Mouse (Mus musculus) MEL (cell line): ENCODE measurements at regions not wholly inside any gene's neighbourhood (a gene's known extent, or its start where the extent isn't known, plus 50 kb on each side); places are given as distances from the start of the nearest gene placed in this dataset.

Source experiments
- DNase-seq: peaks from one replicate; pipeline ENCODE4 v3.0.0; 2011; ENCODE audit warnings: low read depth, low spot score
- H3K27ac ChIP-seq: 2 replicates; pipeline ENCODE4 v1.5.1; 2012; ENCODE audit warnings: low read depth, mild to moderate bottlenecking, control low read depth, low read length, moderate library complexity; ENCODE audit not compliant: control insufficient read depth
- H3K27me3 ChIP-seq, 2 experiments: fragments of 150-350 bp in 1 of 2; sonication (generic) in 1 of 2; 2 replicates each; pipeline ENCODE4 v1.6.1; 2012; ENCODE audit warnings: low read length in 2 of 2, mild to moderate bottlenecking in 2 of 2, improper control_type of control experiment in 1 of 2, moderate library complexity in 1 of 2; ENCODE audit not compliant: insufficient read depth in 2 of 2, control insufficient read depth in 1 of 2
- H3K36me3 ChIP-seq, 2 experiments: 2 replicates each; pipeline ENCODE4 v1.6.1; 2012 to 2014; ENCODE audit warnings: low read length in 2 of 2, improper control_type of control experiment in 1 of 2, inconsistent platforms in 1 of 2, mild to moderate bottlenecking in 1 of 2; ENCODE audit not compliant: insufficient read depth in 2 of 2, control insufficient read depth in 1 of 2
- H3K4me1 ChIP-seq, 2 experiments: fragments of 150-350 bp in 1 of 2; sonication (generic) in 1 of 2; 2 replicates each; pipeline ENCODE4 v1.6.1; 2012; ENCODE audit warnings: low read length in 2 of 2, improper control_type of control experiment in 1 of 2, mild to moderate bottlenecking in 1 of 2; ENCODE audit not compliant: insufficient read depth in 2 of 2, control insufficient read depth in 1 of 2
- H3K4me3 ChIP-seq, 2 experiments: fragments of 150-350 bp in 1 of 2; sonication (generic) in 1 of 2; 2 replicates each; pipeline ENCODE4 v1.5.1; 2012; ENCODE audit warnings: low read depth in 2 of 2, low read length in 2 of 2, mild to moderate bottlenecking in 2 of 2, moderate library complexity in 2 of 2, control low read depth in 1 of 2, improper control_type of control experiment in 1 of 2; ENCODE audit not compliant: control insufficient read depth in 1 of 2, insufficient read depth in 1 of 2
- H3K79me2 ChIP-seq: 2 replicates; pipeline ENCODE4 v1.6.1; 2012; ENCODE audit warnings: mild to moderate bottlenecking, low read length, moderate library complexity; ENCODE audit not compliant: control insufficient read depth, poor library complexity, insufficient read depth
- H3K9ac ChIP-seq: 2 replicates; pipeline ENCODE4 v1.6.1; 2012; ENCODE audit warnings: low read depth, mild to moderate bottlenecking, control low read depth, low read length, moderate library complexity; ENCODE audit not compliant: control insufficient read depth, poor library complexity, severe bottlenecking
- H3K9me3 ChIP-seq: fragments of 150-350 bp; sonication (generic); replicated peaks from 2 replicates; pipeline ENCODE4 v1.6.1; 2012; ENCODE audit warnings: mild to moderate bottlenecking, low read length, improper control_type of control experiment, moderate library complexity; ENCODE audit not compliant: insufficient read depth
- BHLHE40 ChIP-seq: IDR thresholded peaks from 2 replicates; pipeline ENCODE4 v1.6.1; 2012; ENCODE audit warnings: low read depth, mild to moderate bottlenecking, inconsistent platforms, low read length, improper control_type of control experiment, borderline replicate concordance
- CHD1 ChIP-seq: IDR thresholded peaks from 2 replicates; pipeline ENCODE4 v1.6.1; 2012; ENCODE audit warnings: low read depth, mild to moderate bottlenecking, inconsistent platforms, low read length, improper control_type of control experiment
- CHD2 ChIP-seq: IDR thresholded peaks from 2 replicates; pipeline ENCODE4 v1.6.1; 2011; ENCODE audit warnings: low read length, improper control_type of control experiment
- ELF1 ChIP-seq: IDR thresholded peaks from 2 replicates; pipeline ENCODE4 v1.6.1; 2014; ENCODE audit warnings: low read depth, mild to moderate bottlenecking, inconsistent platforms, low read length, improper control_type of control experiment, moderate library complexity
- ETS1 ChIP-seq: IDR thresholded peaks from 2 replicates; pipeline ENCODE4 v1.6.1; 2012; ENCODE audit warnings: low read depth, mild to moderate bottlenecking, inconsistent platforms, low read length, improper control_type of control experiment, moderate library complexity
- GABPA ChIP-seq: IDR thresholded peaks from 2 replicates; pipeline ENCODE4 v1.6.1; 2012; ENCODE audit warnings: low read depth, mild to moderate bottlenecking, inconsistent platforms, low read length, improper control_type of control experiment, moderate library complexity
- GATA1 ChIP-seq: IDR thresholded peaks from 2 replicates; pipeline ENCODE4 v1.6.1; 2011; ENCODE audit warnings: low read depth, low read length, improper control_type of control experiment
- HCFC1 ChIP-seq: IDR thresholded peaks from 2 replicates; pipeline ENCODE4 v1.6.1; 2012; ENCODE audit warnings: low read depth, mild to moderate bottlenecking, inconsistent platforms, low read length, improper control_type of control experiment, moderate library complexity
- KAT2A ChIP-seq: conservative IDR thresholded peaks from 2 replicates; pipeline ENCODE4 v1.6.1; 2012; ENCODE audit warnings: low read depth, low read length, improper control_type of control experiment, inconsistent platforms
- MAFK ChIP-seq: IDR thresholded peaks from 2 replicates; pipeline ENCODE4 v1.6.1; 2011; ENCODE audit warnings: low read depth, mild to moderate bottlenecking, low read length, improper control_type of control experiment, borderline replicate concordance
- MEF2A ChIP-seq: IDR thresholded peaks from 2 replicates; pipeline ENCODE4 v1.6.1; 2014; ENCODE audit warnings: low read depth, mild to moderate bottlenecking, inconsistent platforms, low read length, improper control_type of control experiment; ENCODE audit not compliant: poor library complexity, insufficient replicate concordance, severe bottlenecking; ENCODE audit errors: extremely low read depth
- MXI1 ChIP-seq: IDR thresholded peaks from 2 replicates; pipeline ENCODE4 v1.6.1; 2011; ENCODE audit warnings: mild to moderate bottlenecking, low read depth, low read length, improper control_type of control experiment
- MYB ChIP-seq: IDR thresholded peaks from 2 replicates; pipeline ENCODE4 v1.6.1; 2011; ENCODE audit warnings: mild to moderate bottlenecking, low read depth, low read length, improper control_type of control experiment
- MYC ChIP-seq: IDR thresholded peaks from 2 replicates; pipeline ENCODE4 v1.6.1; 2011; ENCODE audit warnings: low read depth, mild to moderate bottlenecking, low read length, improper control_type of control experiment, moderate library complexity
- NELFE ChIP-seq: IDR thresholded peaks from 2 replicates; pipeline ENCODE4 v1.6.1; 2011; ENCODE audit warnings: low read depth, low read length, improper control_type of control experiment
- POLR2A ChIP-seq, 2 experiments: IDR thresholded peaks; 2 replicates each; pipeline ENCODE4 v1.6.1; 2011 to 2012; ENCODE audit warnings: low read length in 2 of 2, mild to moderate bottlenecking in 2 of 2, control low read depth in 1 of 2, improper control_type of control experiment in 1 of 2, low read depth in 1 of 2, moderate library complexity in 1 of 2; ENCODE audit not compliant: control insufficient read depth in 1 of 2, insufficient read depth in 1 of 2, poor library complexity in 1 of 2
- POLR2AphosphoS2 ChIP-seq: IDR thresholded peaks from 2 replicates; pipeline ENCODE4 v1.6.1; 2011; ENCODE audit warnings: low read length, improper control_type of control experiment
- RCOR1 ChIP-seq: IDR thresholded peaks from 2 replicates; pipeline ENCODE4 v1.6.1; 2012; ENCODE audit warnings: low read depth, mild to moderate bottlenecking, inconsistent platforms, low read length, improper control_type of control experiment
- SIN3A ChIP-seq: IDR thresholded peaks from 2 replicates; pipeline ENCODE4 v1.6.1; 2012; ENCODE audit warnings: low read length, improper control_type of control experiment, inconsistent platforms
- USF1 ChIP-seq: IDR thresholded peaks from 2 replicates; pipeline ENCODE4 v1.6.1; 2014; ENCODE audit warnings: low read depth, mild to moderate bottlenecking, inconsistent platforms, low read length, improper control_type of control experiment, moderate library complexity
- USF2 ChIP-seq, 2 experiments: IDR thresholded peaks; 2 replicates each; pipeline ENCODE4 v1.6.1; 2011 to 2012; ENCODE audit warnings: improper control_type of control experiment in 2 of 2, low read length in 2 of 2, borderline replicate concordance in 1 of 2, inconsistent platforms in 1 of 2, low read depth in 1 of 2, mild to moderate bottlenecking in 1 of 2; ENCODE audit not compliant: insufficient read depth in 1 of 2
- ZC3H11A ChIP-seq: IDR thresholded peaks from 2 replicates; pipeline ENCODE4 v1.6.1; 2012; ENCODE audit warnings: low read depth, mild to moderate bottlenecking, inconsistent platforms, low read length, improper control_type of control experiment
- ZKSCAN1 ChIP-seq: IDR thresholded peaks from 2 replicates; pipeline ENCODE4 v1.6.1; 2012; ENCODE audit warnings: low read depth, mild to moderate bottlenecking, inconsistent platforms, low read length, improper control_type of control experiment, moderate library complexity
- ZMIZ1 ChIP-seq: IDR thresholded peaks from 2 replicates; pipeline ENCODE4 v1.6.1; 2012; ENCODE audit warnings: low read depth, mild to moderate bottlenecking, inconsistent platforms, low read length, improper control_type of control experiment, moderate library complexity
- ZNF384 ChIP-seq: IDR thresholded peaks from 2 replicates; pipeline ENCODE4 v1.6.1; 2012; ENCODE audit warnings: low read depth, mild to moderate bottlenecking, inconsistent platforms, low read length, improper control_type of control experiment

GRCm38 (mm10) chr3:131964952-131965351 is 120.1 kb upstream of the Dkk2 start:
- H3K9ac ChIP-seq = no peak overlapping the region
- no peaks in the 10 kb centered on the region for H3K79me2 ChIP-seq
- H3K27ac ChIP-seq = no peak overlapping the region
- TF ChIP-seq KAT2A = no peak
- TF ChIP-seq ELF1 = no peak
- H3K27me3 ChIP-seq = no peaks in the 10 kb centered on the region
- DNase-seq = no peak
- H3K4me1 ChIP-seq = no peaks in the 10 kb centered on the region
- H3K9me3 ChIP-seq = no peaks in the 10 kb centered on the region
- no peaks in the 10 kb centered on the region for H3K36me3 ChIP-seq
- H3K4me3 ChIP-seq = no peak overlapping the region

- no peak overlapping the region for H3K4me3 ChIP-seq
- no peak overlapping the region for H3K9ac ChIP-seq
- no peaks in the 10 kb centered on the region for H3K27me3 ChIP-seq
- no peaks in the 10 kb centered on the region for H3K4me1 ChIP-seq
- TF ChIP-seq MYB (no peak), RCOR1 (no peak), ZNF384 (no peak), MAFK (no peak), GATA1 (no peak), KAT2A (no peak), MYC (no peak), ZKSCAN1 (no peak), USF2 (IDR thresholded peaks at IDR 0.05; ENCODE audit: borderline replicate concordance in 1 of 2, insufficient read depth in 1 of 2, low read depth in 1 of 2, low read length in 2 of 2) (no peak), USF1 (no peak), GABPA (no peak)
- H3K27ac ChIP-seq = no peak overlapping the region
- no peak for DNase-seq
- no peaks in the 10 kb centered on the region for H3K9me3 ChIP-seq
- H3K36me3 ChIP-seq = no peaks in the 10 kb centered on the region
- H3K79me2 ChIP-seq = no peaks in the 10 kb centered on the region
Observed at GRCm38 (mm10) chr3:131965456-131966160, 119.5 kb upstream of the Dkk2 start.

GRCm38 (mm10) chr3:131967288-131967687 is 117.8 kb upstream of the Dkk2 start:
- H3K36me3 ChIP-seq = no peaks in the 10 kb centered on the region
- H3K27me3 ChIP-seq = no peaks in the 10 kb centered on the region
- H3K79me2 ChIP-seq = no peaks in the 10 kb centered on the region
- no peak overlapping the region for H3K27ac ChIP-seq
- no peaks in the 10 kb centered on the region for H3K9me3 ChIP-seq
- no peak overlapping the region for H3K9ac ChIP-seq
- no peak overlapping the region for H3K4me3 ChIP-seq
- no peaks in the 10 kb centered on the region for H3K4me1 ChIP-seq
- TF ChIP-seq NELFE (no peak), RCOR1 (no peak), BHLHE40 (no peak), HCFC1 (no peak), POLR2A (IDR thresholded peaks at IDR 0.05; ENCODE audit: control insufficient read depth in 1 of 2, insufficient read depth in 1 of 2, low read depth in 1 of 2, low read length in 2 of 2, poor library complexity in 1 of 2) (no peak), ZC3H11A (no peak), MEF2A (no peak), ZMIZ1 (no peak), POLR2AphosphoS2 (no peak), ZKSCAN1 (no peak), ETS1 (no peak), CHD2 (no peak), MXI1 (no peak), CHD1 (no peak), SIN3A (no peak)
- no peak for DNase-seq
